Mouse (Mus musculus) liver, postnatal 0 days (tissue): ENCODE measurements around the gene Ubash3b.

Experiments
- CTCF ChIP-seq: sonication (generic); IDR thresholded peaks from 2 replicates; pipeline ENCODE4 v1.5.1; 2016; ENCODE audit warnings: antibody characterized with exemption, low read depth
- EP300 ChIP-seq: IDR thresholded peaks from 2 replicates; pipeline ENCODE4 v1.6.1; 2016; ENCODE audit warnings: antibody characterized with exemption, low read depth, mild to moderate bottlenecking

GRCm38 (mm10) chr9:41143115-41143514 is 18.4 kb downstream of the Ubash3b start:
- TF ChIP-seq CTCF (no peak), EP300 (no peak)
